Mouse (Mus musculus): Measurements from ENCODE around the gene Nsd1.
"Not testable (repeated sequence)": the region's sequence is repeated elsewhere in the genome, so short reads cannot be mapped to it uniquely, and the experiment has no call there.

The Nsd1 gene

GRCm38 (mm10) chr13:55191535-55191934, 18.0 kb upstream of the Nsd1 start:
- no peak for DNase-seq

DNA sequence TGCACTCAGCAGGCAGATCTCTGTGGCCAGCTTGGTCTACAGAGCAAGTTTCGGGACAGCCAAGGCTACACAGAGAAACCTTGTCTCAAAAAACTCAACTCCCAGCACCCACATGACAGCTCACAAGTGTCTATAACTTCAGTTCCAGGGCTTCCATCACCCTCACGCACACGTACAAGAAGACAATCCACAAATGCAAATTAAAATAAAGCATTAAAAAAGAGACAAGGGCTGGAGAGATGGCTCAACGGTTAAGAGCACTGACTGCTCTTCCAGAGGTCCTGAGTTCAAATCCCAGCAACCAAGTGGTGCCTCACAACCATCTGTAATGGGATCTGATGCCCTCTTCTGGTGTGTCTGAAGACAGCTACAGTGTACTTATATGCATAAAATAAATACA, 6.8 kb upstream of the Nsd1 start:
- not testable (repeated sequence) for DNase-seq

DNA sequence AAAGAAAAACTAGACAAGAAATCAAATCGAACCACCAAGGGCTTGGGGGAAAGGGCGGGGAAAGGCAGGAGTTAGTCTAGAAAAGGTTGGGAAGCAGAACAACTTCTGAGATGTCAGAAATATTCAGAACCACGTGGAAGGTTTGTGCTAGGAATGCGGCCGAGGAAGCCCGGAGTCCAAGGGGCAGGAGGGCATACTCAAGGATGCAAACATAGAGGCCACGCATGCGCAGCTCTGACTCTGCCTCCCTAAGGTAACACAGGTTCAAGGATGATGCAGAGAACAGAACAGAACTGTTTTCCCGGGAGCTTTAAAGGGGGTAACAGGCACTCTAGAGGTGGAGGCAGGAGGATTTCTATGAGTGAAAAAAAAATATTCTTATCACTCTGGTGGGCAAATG, 5.8 kb upstream of the Nsd1 start:
- DNase-seq = peak; percentile 18

DNA sequence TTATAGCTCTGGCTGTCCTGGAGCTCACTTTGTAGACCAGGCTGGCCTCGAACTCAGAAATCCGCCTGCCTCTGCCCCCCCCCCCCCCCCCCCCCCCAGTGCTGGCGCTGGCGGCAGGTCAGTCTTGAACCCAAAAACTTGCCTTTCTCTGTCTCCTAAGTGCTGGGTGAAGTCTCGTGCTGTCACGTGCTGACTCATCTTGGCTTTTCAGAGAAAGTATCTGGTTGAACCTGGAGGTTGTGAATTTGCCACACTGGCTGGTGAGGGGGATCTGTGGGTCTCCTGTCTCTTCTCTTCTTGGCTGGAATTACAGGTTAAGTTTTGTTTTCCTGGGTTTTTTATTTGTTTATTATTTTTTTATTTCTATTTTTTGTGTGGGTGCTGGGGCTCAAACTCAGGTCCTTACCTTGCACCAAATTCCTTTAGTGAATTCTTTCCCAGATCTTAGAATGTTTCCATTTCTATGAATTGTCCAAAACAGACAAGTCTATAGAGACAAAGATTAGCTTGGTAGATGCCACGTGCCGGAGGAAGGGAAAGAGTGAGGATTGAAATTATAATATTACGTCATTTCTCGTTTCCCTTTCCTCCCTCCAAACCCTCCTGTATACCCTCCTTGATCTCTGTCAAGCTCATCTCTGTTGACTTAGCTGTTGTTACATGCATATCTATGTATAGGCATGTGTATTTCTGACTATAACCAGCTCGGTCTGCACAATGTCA, 4.8 kb upstream of the Nsd1 start:
- no peak for DNase-seq

- DNase-seq = no peak
Measured at GRCm38 (mm10) chr13:55205448-55206205, 4.0 kb upstream of the Nsd1 start.

DNA sequence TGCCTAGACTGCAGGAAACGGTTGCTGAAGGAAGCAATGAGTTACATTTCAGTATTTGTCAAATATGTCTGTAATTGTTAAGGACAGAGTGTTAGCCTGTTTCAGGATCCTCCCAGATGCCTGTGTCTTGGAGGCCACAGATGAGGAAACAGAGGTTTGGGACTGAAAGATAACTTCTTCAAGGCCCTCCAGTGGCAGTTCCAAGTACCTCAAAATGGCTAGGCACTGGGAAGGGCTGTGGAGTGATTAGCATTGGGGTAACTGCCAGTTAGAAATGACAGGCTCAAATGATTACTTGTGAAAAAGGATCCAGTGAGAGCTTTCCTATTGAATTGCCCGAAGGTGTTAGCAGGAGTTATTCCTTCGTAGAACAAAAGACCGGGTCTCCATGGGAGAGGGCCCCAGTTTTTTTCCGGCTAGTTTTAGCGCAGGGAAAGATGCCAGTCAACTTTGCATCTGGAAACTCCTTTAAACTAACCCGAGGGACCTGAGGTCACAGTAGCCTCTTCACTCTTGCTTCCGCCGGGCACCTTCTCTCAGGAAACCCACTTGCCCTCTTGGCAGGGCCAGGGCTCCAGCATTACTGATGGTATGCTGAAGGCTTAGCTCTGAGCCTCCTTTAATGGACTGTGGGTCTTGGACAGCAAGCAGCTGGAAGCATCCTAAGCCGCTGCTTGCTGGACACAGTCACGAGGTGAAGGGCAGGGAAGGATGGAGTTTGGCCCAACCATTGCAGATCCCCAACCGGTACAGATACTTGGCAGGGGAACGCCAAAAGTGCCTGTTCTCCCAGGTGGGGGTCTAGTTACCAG, 539 bp upstream of the Nsd1 start:
- peak; percentile 15 for DNase-seq

- DNase-seq = peak; percentile 72
Measured at GRCm38 (mm10) chr13:55210193-55210970, 800 bp downstream of the Nsd1 start.

DNA sequence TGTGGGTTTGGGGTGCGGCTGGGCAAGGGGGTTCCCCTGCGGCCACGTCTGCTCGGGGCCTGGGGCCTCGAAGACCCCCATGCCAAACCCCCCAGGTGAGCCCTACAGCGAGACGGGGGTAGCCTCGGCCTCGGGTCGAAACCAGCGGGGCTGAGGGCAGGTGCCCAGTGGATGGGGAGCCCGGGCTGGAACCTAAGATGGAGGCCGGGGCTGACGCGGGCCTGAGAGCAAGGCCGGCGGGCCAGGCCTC, 1.3 kb downstream of the Nsd1 start:
- no peak for DNase-seq

DNA sequence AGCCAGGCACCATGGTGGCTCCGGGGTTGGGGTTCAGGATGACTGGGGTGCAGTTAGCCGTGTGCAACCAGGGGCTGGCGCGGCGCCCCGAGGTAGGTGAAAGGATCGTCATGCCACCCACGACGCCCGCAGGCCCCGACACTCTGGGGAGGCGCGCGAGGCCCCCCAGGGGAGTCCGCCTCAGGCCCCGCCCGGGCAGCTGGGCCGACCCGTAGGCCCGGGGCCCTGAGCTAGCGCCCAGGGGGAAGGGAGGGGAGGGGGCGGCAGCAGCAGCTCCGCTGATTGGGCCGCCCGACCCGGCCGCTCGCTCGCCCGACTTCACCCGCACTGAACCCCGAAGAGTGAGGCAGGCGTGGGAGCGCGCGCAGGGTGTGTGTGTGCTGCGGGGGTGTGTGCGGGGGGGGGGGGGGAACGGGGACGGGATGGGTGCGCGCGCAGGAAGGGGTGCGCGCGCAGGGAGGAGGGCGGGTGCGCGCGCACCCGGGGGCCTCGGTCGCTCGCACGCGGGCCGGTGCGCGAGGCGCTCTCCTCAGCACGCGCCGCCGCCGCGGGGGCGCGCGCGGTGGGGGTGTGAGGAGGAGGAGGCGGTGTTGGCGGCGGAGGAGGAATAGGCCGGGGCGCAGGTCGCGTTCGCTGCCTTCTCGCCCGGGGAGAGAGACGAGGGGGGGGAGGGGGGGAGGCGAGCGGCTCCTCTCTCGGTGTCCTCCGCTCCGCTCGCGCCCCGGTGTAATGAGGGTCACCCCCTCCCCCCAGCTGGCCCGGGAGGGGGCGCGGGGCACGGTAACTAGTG, 1.8 kb downstream of the Nsd1 start:
- peak; percentile 92 for DNase-seq

DNA sequence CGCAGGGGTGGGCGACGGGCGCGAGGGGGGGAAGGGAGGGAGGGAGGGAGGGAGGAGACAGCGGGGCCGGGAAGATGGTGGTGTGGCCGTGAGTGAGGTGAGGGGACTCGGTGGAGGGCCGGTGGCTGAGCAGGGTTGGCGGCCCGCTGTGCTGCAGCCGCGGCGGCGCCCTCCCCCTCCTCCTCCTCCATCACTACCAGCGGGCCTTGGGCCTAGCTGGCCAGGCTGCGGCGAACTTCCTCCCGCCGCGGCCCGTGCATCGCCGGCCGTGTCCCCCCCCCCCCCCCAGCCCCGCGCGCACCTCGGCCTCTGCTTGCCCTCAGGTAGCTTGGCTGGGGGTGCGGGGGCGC, 2.4 kb downstream of the Nsd1 start:
- peak; percentile 65 for DNase-seq

DNA sequence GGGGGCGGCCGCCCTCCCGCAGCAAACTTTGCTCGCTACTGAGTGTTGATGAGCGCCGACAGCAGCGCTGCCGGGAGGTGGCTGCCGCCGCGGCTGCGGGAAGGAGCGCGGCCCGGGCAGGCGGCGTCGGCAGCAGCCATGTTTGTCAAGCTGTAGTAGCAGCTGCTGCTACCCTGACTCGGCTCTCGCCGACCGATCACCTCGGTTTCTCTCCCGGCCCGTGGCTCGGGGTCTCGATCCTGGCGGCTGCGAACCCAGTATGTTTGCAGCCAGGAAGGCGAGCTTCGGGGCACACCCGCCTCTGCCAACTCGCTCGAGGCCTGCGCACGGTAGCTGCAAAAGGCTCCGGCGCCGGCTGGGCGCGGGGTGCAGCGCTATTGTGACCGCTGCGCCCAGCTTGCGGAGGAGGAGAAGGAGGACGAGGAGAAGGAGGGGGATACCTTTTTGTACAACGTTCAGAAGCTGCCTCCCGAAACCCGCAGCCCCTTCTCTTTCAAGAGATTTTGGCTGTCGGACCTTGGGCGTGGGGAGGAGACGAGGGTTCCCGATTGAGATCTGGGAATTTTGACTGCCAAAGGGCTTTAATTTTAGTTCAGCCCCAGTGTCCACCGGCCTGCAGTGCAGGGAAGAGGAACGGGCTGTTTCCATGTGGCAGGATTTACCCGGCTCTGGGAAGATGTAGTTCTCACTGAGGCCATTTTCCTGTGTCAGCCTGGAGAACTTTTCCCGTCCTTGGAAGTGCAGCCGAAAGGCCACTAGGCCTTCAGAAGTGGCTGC, 3.0 kb downstream of the Nsd1 start:
- peak; percentile 64 for DNase-seq

GRCm38 (mm10) chr13:55213138-55213806, 3.7 kb downstream of the Nsd1 start:
- no peak for DNase-seq

GRCm38 (mm10) chr13:55224364-55224763, 14.8 kb downstream of the Nsd1 start:
- no peak for DNase-seq

GRCm38 (mm10) chr13:55230701-55231100, 21.1 kb downstream of the Nsd1 start:
- DNase-seq = no peak

DNA sequence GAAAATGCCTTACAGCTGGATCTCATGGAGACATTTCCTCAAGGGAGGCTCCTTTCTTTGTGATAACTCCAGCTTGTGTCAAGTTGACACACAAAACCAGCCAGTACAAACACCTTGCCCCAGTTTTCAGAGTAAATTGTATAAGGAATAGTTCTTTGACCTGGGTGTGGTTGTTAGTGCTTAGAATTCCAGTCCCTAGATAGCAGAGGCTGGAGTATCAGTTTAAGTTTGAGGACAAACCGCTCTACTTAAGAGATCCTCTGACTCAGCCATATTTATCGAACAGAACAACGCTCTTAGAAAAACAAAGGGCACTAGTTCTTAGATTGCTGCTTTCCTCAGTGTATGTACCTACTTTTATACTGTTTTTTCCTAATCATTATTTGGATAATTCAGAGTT, 33.6 kb downstream of the Nsd1 start:
- DNase-seq = no peak

DNA sequence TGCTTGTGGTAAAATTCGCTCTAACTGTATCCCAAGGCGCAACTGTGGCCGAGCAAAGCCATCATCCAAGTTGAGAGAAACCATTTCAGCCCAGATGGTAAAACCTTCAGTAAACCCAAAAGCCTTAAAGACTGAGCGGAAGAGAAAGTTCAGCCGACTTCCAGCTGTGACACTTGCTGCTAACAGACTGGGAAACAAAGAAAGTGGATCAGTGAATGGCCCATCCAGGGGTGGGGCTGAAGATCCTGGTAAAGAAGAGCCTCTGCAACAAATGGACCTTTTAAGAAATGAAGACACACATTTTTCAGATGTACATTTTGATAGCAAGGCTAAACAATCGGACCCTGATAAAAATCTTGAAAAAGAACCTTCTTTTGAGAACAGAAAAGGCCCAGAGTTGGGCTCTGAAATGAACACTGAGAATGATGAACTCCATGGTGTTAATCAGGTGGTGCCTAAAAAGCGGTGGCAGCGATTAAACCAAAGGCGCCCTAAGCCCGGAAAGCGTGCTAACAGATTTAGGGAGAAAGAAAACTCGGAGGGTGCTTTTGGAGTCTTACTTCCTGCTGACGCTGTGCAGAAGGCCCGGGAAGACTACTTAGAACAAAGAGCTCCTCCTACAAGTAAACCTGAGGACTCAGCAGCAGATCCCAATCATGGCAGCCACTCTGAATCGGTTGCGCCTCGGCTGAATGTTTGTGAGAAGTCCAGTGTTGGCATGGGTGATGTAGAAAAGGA, 37.9 kb downstream of the Nsd1 start:
- no peak for DNase-seq

- no peak for DNase-seq
Measured at GRCm38 (mm10) chr13:55249246-55249645, 39.7 kb downstream of the Nsd1 start.

GRCm38 (mm10) chr13:55252820-55253219, 43.2 kb downstream of the Nsd1 start:
- no peak for DNase-seq

- no peak for DNase-seq
Measured at GRCm38 (mm10) chr13:55255052-55255652, 45.6 kb downstream of the Nsd1 start.

DNA sequence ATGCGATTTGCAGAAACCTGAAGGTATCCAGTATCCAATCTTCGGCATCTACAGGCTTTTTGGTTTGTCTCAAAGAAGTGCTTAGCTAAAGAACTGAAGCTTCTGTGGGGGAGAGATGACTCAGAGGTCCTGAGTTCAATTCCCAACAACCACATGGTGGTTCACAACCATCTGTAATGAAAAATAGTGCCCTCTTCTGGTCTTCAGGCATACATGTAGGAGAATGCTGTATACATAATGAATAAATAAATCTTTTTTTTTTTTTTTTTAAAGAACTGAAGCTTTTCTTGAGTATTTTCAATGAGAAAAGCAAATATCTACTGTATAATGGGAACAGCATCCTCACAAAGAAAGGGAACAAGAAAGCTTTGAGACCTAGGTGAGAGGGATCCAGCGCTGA, 49.1 kb downstream of the Nsd1 start:
- no peak for DNase-seq
